Mouse (Mus musculus) spleen, adult 2 months (tissue): ENCODE results near the gene Myl12a. TPM values are rescaled to one million over a fixed set of nuclear protein-coding genes. Genes with fewer than 3 reads are reported as not detected.

ENCODE experiments used
- DNase-seq, 2 experiments: peaks; one replicate each; pipeline versions ENCODE4 v3.0.0 to v3.0.0-alpha.2; 2012 to 2021; ENCODE audit warnings: low spot score in 2 of 2, low read depth in 1 of 2
- H3K27ac ChIP-seq: fragments of 200-500 bp; 2 replicates; pipeline ENCODE4 v1.5.1; 2012; ENCODE audit warnings: low read length, inconsistent platforms; ENCODE audit not compliant: insufficient read depth
- H3K27me3 ChIP-seq: fragments of 200-500 bp; 2 replicates; pipeline ENCODE4 v1.6.1; 2012; ENCODE audit warnings: mild to moderate bottlenecking, moderate library complexity, low read length, inconsistent platforms; ENCODE audit not compliant: control insufficient read depth, insufficient read depth
- H3K36me3 ChIP-seq: fragments of 200-500 bp; 2 replicates; pipeline ENCODE4 v1.6.1; 2012; ENCODE audit warnings: mild to moderate bottlenecking, low read length, inconsistent platforms; ENCODE audit not compliant: control insufficient read depth, insufficient read depth
- H3K4me1 ChIP-seq: fragments of 200-500 bp; 2 replicates; pipeline ENCODE4 v1.6.1; 2011; ENCODE audit warnings: inconsistent platforms; ENCODE audit not compliant: control insufficient read depth, insufficient read depth, insufficient read length
- H3K4me3 ChIP-seq: fragments of 200-500 bp; 2 replicates; pipeline ENCODE4 v1.5.1; 2011; ENCODE audit warnings: mild to moderate bottlenecking, inconsistent platforms; ENCODE audit not compliant: insufficient read depth, insufficient read length; ENCODE audit errors: extremely low read depth
- CTCF ChIP-seq: fragments of 200-500 bp; IDR thresholded peaks from 2 replicates; pipeline ENCODE4 v1.5.1; 2011; ENCODE audit warnings: mild to moderate bottlenecking, inconsistent platforms; ENCODE audit not compliant: insufficient read depth, insufficient read length, insufficient replicate concordance; ENCODE audit errors: extremely low read depth
- POLR2A ChIP-seq: fragments of 200-500 bp; IDR thresholded peaks from 2 replicates; pipeline ENCODE4 v1.6.1; 2011; ENCODE audit warnings: low read depth, low read length, inconsistent platforms
- WGBS: fragments of 180-500 bp; shearing (Covaris S2); methylation state at CpG from one replicate; pipeline ENCODE4 v1.1.7; 2018; 5-methylcytosine and 5-hydroxymethylcytosine counted together
- polyA plus RNA-seq: library from polyadenylated mRNA; depleted of rRNA; stranded (reverse); fragments of >200 nt; gene quantifications from 2 replicates; pipeline ENCODE4 v1.2.3, GENCODE M21; 2012; rRNA removed

The Myl12a gene
- polyA plus RNA-seq = 53.0 and 64.9 TPM in 2 replicates

DNA sequence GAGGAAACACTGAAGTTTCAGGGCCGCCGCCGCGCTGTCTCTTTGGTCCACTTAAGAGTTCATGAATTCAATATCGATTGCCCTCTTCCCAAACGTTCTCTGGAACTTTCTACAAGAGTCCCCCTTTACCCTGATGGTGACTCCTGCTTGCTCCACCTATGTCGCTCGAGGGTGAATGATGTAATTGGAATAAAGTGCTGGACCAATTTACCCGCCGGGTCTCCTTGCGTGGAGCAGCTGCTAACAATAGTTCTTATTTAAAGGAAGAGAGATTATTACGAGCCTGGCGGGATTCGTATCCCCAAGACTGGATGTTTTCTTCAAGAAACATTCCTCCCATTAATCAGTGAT, at the start of gene Myl12a:
Myl12a (minus strand) TSS at position 135 of the 351 bp plus-strand sequence.
- peak within 1 kb of the TSS; percentile 91 for H3K4me3 ChIP-seq
- H3K4me1 ChIP-seq = no peaks in the 10 kb centered on the region; the same call in 1 of the 2 replicates
- H3K36me3 ChIP-seq = 0 out of 2 replicates have a peak, but pooled peaks cover 1% of the 10 kb centered on the region
- H3K27ac ChIP-seq = peak within 1 kb of the TSS; percentile 99
- TF ChIP-seq POLR2A (no peak), CTCF (no peak)
- no peaks in the 10 kb centered on the region for H3K27me3 ChIP-seq
- DNase-seq = no peak
- 15% methylated on average over 14 of the region's 14 CpGs for WGBS

DNA sequence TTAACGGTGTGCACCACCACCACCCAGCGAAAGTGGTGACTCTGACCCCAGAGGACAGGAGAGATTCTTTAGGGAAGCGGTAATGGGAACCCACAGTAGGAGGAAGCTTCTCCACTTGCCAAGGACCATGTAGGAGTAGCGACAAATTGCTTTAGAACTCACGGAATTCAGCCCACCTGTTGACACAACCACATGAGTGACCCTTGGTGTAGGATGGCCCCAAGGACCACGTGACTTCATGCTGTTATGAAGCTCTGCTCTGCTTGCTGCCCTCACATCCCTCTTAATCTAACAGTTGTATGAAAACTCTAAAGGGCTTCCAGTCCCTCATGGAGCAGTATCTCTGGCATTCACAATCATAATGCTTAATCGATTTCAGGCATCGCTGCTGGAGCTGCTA, 46.6 kb upstream of the Myl12a start:
- TF ChIP-seq POLR2A = no peak
- TF ChIP-seq CTCF = no peak
- WGBS = 91% methylated on average over 8 of the region's 8 CpGs
- H3K4me1 ChIP-seq = no peaks in the 10 kb centered on the region
- no peaks in the 10 kb centered on the region for H3K27me3 ChIP-seq
- no peak overlapping the region for H3K27ac ChIP-seq
- H3K36me3 ChIP-seq = no peaks in the 10 kb centered on the region
- no peak for DNase-seq
- H3K4me3 ChIP-seq = no peak overlapping the region

DNA sequence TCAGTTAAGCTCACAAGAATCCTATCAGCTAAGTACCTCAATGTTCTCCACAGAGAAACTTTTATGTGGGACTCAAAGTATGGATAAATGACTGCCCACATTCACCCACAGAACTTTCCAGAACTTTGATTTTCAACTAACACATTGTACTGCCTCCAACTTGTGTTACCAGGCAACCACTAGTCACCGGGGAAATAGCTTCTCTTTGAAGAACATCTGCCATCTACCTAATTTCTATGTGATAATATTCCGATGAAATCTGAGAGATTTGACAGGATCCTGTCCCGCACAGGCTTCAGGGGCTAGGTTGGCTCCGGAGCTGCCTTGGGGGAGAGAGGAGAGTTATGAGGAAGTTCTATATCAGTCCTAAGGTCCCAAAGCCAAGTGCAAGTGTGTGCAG, 44.2 kb upstream of the Myl12a start:
- WGBS = 88% methylated on average over 4 of the region's 4 CpGs
- Histone ChIP-seq H3K27me3 (no peaks in the 10 kb centered on the region), H3K36me3 (no peaks in the 10 kb centered on the region), H3K4me1 (no peaks in the 10 kb centered on the region), H3K27ac (no peak overlapping the region), H3K4me3 (no peak overlapping the region)
- DNase-seq = no peak
- TF ChIP-seq CTCF = no peak
- no peak for TF ChIP-seq POLR2A

DNA sequence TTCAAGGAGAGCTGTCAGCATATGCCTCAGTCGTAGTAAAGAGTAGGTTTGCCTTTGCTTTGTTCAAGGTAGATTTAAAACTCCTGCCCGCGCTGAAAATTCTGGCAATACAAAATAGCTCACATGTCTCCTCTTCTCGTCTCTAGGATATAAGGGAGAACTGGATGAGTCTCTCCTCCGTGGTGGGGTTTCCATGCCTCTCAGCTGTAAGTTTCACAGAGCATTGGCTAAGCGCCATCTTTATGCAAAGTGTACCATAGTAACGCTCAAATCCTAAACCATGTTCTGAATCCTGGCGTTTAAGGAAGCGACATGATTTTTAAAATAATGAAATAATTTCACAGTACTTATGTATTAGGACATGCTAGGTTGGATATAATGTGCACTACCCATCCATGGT, 42.9 kb upstream of the Myl12a start:
- DNase-seq = no peak
- Histone ChIP-seq H3K36me3 (no peaks in the 10 kb centered on the region), H3K4me3 (no peak overlapping the region), H3K4me1 (no peaks in the 10 kb centered on the region), H3K27me3 (no peaks in the 10 kb centered on the region), H3K27ac (no peak overlapping the region)
- TF ChIP-seq POLR2A (no peak), CTCF (no peak)
- WGBS = 92% methylated on average over 9 of the region's 9 CpGs

DNA sequence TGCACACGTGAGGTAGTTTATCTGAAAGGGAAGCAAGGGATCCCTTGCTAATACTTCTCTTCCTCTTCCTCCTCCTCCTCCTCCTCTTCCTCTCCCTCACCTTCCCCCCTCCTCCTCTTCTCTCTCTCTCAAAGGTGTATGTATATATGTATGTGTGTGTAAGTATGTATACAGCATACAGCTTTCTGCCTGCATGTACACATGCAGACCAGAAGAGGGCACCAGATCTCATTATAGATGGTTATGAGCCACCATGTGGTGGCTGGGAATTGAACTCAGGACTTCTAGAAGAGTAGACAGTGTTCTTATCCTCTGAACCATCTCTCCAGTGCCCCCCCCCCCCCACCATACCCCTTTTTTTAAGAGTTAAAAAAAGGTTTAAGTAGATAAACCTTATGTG, 40.0 kb upstream of the Myl12a start:
- TF ChIP-seq CTCF (no peak), POLR2A (no peak)
- Histone ChIP-seq H3K4me1 (no peaks in the 10 kb centered on the region), H3K36me3 (no peaks in the 10 kb centered on the region), H3K27me3 (no peaks in the 10 kb centered on the region), H3K27ac (no peak overlapping the region), H3K4me3 (no peak overlapping the region)
- WGBS = 61% methylated on average over 1 of the region's 1 CpGs
- no peak for DNase-seq

DNA sequence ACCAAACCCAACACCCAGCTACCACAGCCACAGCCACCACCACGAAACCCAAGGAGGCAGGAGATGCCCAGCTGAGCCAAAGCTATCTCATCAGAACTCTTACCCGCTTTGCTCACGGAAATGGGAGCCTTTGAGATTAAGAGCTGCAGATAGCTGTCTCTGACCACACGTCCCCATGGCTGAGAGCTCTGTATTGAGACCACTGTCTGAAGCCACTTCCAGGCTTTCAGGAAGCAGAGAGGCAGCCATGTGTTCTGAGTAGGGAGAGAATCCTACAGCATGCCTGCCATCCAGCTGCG, 37.9 kb upstream of the Myl12a start:
- Histone ChIP-seq H3K4me3 (no peak overlapping the region), H3K4me1 (no peaks in the 10 kb centered on the region), H3K27ac (no peak overlapping the region), H3K36me3 (no peaks in the 10 kb centered on the region), H3K27me3 (no peaks in the 10 kb centered on the region)
- DNase-seq = no peak
- TF ChIP-seq CTCF = no peak
- TF ChIP-seq POLR2A = no peak
- WGBS = 53% methylated on average over 5 of the region's 5 CpGs

DNA sequence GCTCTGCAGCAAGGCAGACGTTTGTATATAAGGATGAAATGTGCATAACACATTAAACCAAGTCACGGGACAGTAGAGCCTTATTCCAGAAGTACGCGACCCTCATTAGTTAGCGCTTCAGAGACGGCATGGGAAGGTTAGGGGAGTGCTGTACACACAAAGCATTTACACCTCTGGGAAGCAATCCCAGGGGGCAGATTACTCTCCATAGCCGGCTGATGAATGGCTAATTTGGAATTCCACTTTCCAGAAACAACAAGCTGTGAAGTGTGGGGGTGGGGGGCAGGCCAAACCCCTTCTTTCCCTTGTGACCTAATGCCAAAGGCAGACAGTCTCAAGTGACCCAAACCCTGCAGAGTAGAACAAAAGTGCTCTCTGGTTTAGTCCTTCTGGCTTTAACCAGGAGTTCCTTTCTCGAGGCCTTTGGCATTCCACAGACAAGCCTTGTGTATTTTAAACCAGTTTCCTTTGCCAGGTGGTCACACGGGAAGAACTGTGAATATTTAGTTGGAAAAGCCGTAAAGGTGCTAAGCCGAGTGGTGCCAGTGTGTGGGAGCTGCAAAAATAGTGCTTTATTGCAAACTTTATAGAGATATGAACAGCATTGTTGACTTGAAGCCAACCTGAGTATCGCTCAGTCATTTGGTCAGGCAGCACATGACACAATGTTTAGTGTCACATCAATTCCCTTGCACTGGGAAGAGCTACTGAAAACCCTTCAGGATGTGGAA, 37.3 kb upstream of the Myl12a start:
- no peak overlapping the region for H3K27ac ChIP-seq
- H3K27me3 ChIP-seq = no peaks in the 10 kb centered on the region
- no peaks in the 10 kb centered on the region for H3K36me3 ChIP-seq
- WGBS = 85% methylated on average over 12 of the region's 12 CpGs
- H3K4me3 ChIP-seq = no peak overlapping the region
- no peaks in the 10 kb centered on the region for H3K4me1 ChIP-seq
- no peak for DNase-seq
- TF ChIP-seq CTCF (no peak), POLR2A (no peak)

DNA sequence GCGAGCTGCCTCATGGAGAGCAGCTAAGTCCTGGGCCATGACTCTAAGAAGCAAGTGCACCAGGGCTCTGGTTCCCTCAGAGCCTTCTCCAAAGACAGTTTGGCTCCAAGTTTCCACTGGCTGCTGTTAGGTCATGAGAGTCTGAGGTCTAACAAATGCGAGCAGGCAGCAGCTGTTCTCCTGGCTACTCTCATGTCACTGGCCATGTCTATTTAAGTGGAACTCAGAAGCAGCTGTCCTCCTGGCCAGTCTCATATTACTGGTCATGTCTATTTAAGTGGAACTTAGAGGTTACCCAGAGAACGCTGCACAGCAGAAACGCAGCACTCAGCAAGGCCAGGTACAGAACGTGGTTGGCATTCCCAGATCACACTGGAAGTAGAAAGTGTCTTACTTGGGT, 36.1 kb upstream of the Myl12a start:
- H3K36me3 ChIP-seq = no peaks in the 10 kb centered on the region
- no peak overlapping the region for H3K4me3 ChIP-seq
- no peaks in the 10 kb centered on the region for H3K4me1 ChIP-seq
- no peak overlapping the region for H3K27ac ChIP-seq
- no peaks in the 10 kb centered on the region for H3K27me3 ChIP-seq
- 90% methylated on average over 5 of the region's 5 CpGs for WGBS
- DNase-seq = no peak
- no peak for TF ChIP-seq POLR2A
- no peak for TF ChIP-seq CTCF
